Mouse (Mus musculus) megakaryocyte, adult 5-6 weeks (primary cell): Measurements from ENCODE around the gene Tmtc1. TPM values are rescaled to one million over a fixed set of nuclear protein-coding genes. Genes with fewer than 3 reads are reported as not detected.

Experiments used
- ATAC-seq: 2 replicates; pipeline ENCODE4 v1.8.0; 2016; ENCODE audit warnings: mild to moderate bottlenecking, inconsistent platforms; ENCODE audit not compliant: poor library complexity, severe bottlenecking
- total RNA-seq, 2 experiments: library from RNA; stranded (forward) in 1 of 2; stranded (reverse) in 1 of 2; fragments of 153-499, 151-499 nt in 1 of 2; fragments of 221-1000, 200-1000 nt in 1 of 2; gene quantifications; 2 replicates each; pipeline versions ENCODE4 v1.2.3 to v1.2.4; 2015 to 2017

The Tmtc1 gene
- total RNA-seq (2015) (not detected in 2 replicates), total RNA-seq (2017) (0.07 and 0.12 TPM in 2 replicates)

GRCm38 (mm10) chr6:148443726-148444701 lies at the start of gene Tmtc1:
TSS of gene Tmtc1 (minus strand) at chr6:148444389.
- peak; percentile 23; the same call in 1 of the 2 replicates for ATAC-seq

- no peak for ATAC-seq
Measured at GRCm38 (mm10) chr6:148491849-148492248, 47.7 kb upstream of the Tmtc1 start.

- ATAC-seq: no peak
Measured at GRCm38 (mm10) chr6:148486756-148487155, 42.6 kb upstream of the Tmtc1 start.

- no peak for ATAC-seq
Measured at GRCm38 (mm10) chr6:148481894-148482293, 37.7 kb upstream of the Tmtc1 start.

GRCm38 (mm10) chr6:148479671-148480237 lies 35.6 kb upstream of the Tmtc1 start:
- ATAC-seq: no peak

- ATAC-seq: no peak
Measured at GRCm38 (mm10) chr6:148478350-148478749, 34.2 kb upstream of the Tmtc1 start.

- ATAC-seq: no peak
Measured at GRCm38 (mm10) chr6:148472289-148472688, 28.1 kb upstream of the Tmtc1 start.

- no peak for ATAC-seq
Measured at GRCm38 (mm10) chr6:148467924-148468389, 23.8 kb upstream of the Tmtc1 start.

GRCm38 (mm10) chr6:148467170-148467921 lies 23.2 kb upstream of the Tmtc1 start:
- ATAC-seq: no peak

GRCm38 (mm10) chr6:148459636-148460035 lies 15.4 kb upstream of the Tmtc1 start:
- ATAC-seq: no peak

- ATAC-seq: no peak
Measured at GRCm38 (mm10) chr6:148455470-148455869, 11.3 kb upstream of the Tmtc1 start.

- ATAC-seq: no peak
Measured at GRCm38 (mm10) chr6:148454740-148455139, 10.6 kb upstream of the Tmtc1 start.

GRCm38 (mm10) chr6:148448151-148448550 lies 4.0 kb upstream of the Tmtc1 start:
- no peak for ATAC-seq

GRCm38 (mm10) chr6:148446113-148446512 lies 1.9 kb upstream of the Tmtc1 start:
- ATAC-seq: no peak

GRCm38 (mm10) chr6:148444796-148445195 lies 607 bp upstream of the Tmtc1 start:
- ATAC-seq: no peak

- no peak for ATAC-seq
Measured at GRCm38 (mm10) chr6:148443291-148443725, 881 bp downstream of the Tmtc1 start.

GRCm38 (mm10) chr6:148442671-148443290 lies 1.4 kb downstream of the Tmtc1 start:
- ATAC-seq: no peak

- ATAC-seq: no peak
Measured at GRCm38 (mm10) chr6:148441871-148442270, 2.3 kb downstream of the Tmtc1 start.

GRCm38 (mm10) chr6:148439101-148439500 lies 5.1 kb downstream of the Tmtc1 start:
- ATAC-seq: no peak

- ATAC-seq: no peak
Measured at GRCm38 (mm10) chr6:148437565-148437964, 6.6 kb downstream of the Tmtc1 start.
